Mouse (Mus musculus): ENCODE results near the gene Nrp1. TPM values are rescaled to one million over a fixed set of nuclear protein-coding genes. Genes with fewer than 3 reads are reported as not detected.

Nrp1 gene
- polyA plus RNA-seq, 1 experiment from 2014 or later, result 153 TPM

DNA sequence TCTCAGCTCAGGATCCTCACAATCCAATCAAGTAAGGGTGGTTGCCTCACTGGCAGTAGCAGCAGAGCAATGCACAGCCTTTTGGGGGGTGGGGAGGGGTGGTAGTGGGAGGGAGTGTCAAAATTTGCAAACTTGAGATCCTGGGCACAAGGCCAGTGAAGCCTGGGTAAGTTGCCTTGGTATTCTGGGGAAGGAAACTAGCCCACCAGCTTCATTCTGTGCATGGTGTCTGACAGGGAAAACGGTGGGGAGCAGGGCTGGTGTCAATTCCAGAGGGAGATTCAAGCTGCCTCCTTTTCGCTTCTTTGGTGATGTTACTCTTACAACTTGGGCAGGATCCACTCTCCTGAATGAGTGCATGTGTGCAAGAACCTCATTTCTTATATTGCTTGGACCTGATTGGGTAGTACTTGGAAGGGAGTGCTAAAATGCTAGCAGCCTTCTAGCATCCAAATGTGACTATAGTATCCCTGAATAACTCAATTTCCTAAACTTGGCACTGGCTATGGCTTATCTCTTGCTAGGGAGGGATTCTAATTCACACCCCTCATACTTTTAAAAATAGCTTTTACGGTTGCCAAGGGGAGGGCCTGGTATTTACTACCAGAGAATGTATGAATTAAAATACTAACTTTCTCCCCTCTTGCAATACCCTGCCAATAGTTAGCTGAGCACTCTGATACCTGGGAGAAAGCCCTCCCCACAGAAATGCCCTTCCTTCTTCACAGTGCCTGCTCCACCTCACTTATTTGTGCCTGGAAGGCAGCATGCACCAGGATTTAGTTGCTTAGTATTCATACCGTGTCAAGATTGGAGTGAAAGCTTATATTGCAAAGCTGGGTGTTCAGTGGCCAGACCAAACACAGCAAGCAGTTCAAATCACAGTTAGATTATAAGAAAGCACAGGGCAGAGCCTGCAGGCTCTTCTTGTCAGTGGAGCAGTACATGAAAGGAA is 57.6 kb downstream of the Nrp1 start:
- Histone ChIP-seq H3K9me3 (ENCODE audit: low read length) (no peaks in the 10 kb centered on the region), H3K4me3 (ENCODE audit: low read length) (no peak overlapping the region), H3K4me1 (ENCODE audit: insufficient read depth, low read length) (peaks cover 23% of the 10 kb centered on the region), H3K27me3 (ENCODE audit: insufficient read depth, low read length) (no peaks in the 10 kb centered on the region), H3K9ac (replicated peaks; ENCODE audit: low read length) (peak overlapping the region; percentile 41; the same call in 1 of the 2 replicates), H3K27ac (ENCODE audit: low read length) (peak overlapping the region; percentile 49), H3K36me3 (ENCODE audit: insufficient read depth, low read length) (peaks cover 6% of the 10 kb centered on the region), H3K4me2 (replicated peaks; ENCODE audit: low read depth, low read length) (no peak overlapping the region)
- WGBS, result 37% methylated on average over 4 of the region's 4 CpGs
- 0 out of 2 replicates have a peak, but pooled peaks have one; percentile 23 for ATAC-seq (ENCODE audit: low FRiP score, low TSS enrichment)

DNA sequence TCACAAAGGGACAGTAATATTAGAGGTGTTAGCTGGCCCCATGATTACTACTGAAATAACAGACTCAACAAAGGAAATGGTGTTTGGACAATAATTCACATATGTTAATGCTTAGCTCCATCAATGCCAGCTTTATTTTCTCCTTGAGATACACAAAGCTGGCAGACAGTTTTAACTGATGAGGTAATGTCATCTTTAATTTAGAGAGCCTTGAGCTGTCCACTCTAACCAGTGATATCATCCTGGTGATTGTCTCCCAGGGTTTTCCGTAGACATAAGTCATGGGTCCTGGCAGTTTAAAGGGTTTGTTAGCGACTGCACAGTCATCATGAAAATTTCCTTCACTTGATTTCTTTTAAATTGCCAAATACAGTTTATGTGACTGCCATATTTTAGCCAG is 58.5 kb downstream of the Nrp1 start:
- Histone ChIP-seq H3K27me3 (ENCODE audit: insufficient read depth, low read length) (no peaks in the 10 kb centered on the region), H3K36me3 (ENCODE audit: insufficient read depth, low read length) (peaks cover 8% of the 10 kb centered on the region), H3K4me2 (replicated peaks; ENCODE audit: low read depth, low read length) (no peak overlapping the region), H3K9me3 (ENCODE audit: low read length) (no peaks in the 10 kb centered on the region), H3K27ac (ENCODE audit: low read length) (peak overlapping the region; percentile 49; the same call in 1 of the 2 replicates), H3K4me3 (ENCODE audit: low read length) (no peak overlapping the region), H3K4me1 (ENCODE audit: insufficient read depth, low read length) (peaks cover 23% of the 10 kb centered on the region), H3K9ac (replicated peaks; ENCODE audit: low read length) (no peak overlapping the region)
- WGBS, result 36% methylated on average over 2 of the region's 2 CpGs
- no peak for ATAC-seq (ENCODE audit: low FRiP score, low TSS enrichment)

DNA sequence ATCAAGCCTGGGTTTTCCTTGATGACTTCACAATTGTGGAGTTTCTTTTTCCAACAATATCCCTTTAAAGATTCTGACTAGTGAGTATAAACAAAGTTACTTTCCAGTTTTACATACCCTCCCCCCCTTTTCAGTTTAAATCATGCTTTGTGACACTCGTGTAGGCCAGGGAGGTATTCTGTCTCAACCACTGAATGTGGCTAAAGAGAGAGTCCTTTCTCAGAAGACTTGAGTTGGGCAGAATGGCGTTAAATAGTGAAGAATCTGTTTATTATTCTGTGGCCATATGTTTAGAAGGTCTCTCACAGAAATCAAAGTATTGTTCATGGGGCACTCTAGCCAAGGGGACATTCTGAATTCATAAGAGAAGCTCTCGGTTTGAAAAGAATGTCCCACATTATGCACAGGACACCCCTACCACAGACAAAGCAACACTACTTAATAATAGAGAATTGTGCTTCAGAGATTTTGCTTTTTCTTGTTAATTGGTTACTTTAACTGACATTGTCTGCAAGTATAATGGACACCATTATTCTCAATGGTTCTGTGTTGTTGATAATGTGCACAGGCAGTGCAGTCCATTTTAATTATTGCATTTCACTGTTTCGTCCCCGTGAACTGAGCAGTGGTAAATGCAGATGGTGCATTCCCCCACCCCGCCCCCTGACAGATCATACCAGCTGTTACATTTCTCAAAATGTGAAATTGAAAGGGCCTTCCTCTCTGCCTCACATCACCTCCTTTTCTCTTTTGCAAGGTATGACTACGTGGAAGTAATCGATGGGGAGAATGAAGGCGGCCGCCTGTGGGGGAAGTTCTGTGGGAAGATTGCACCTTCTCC is 59.8 kb downstream of the Nrp1 start:
- Histone ChIP-seq H3K4me1 (ENCODE audit: insufficient read depth, low read length) (peaks cover 23% of the 10 kb centered on the region), H3K27ac (ENCODE audit: low read length) (no peak overlapping the region), H3K9ac (replicated peaks; ENCODE audit: low read length) (no peak overlapping the region), H3K9me3 (ENCODE audit: low read length) (no peaks in the 10 kb centered on the region), H3K4me2 (replicated peaks; ENCODE audit: low read depth, low read length) (no peak overlapping the region), H3K27me3 (ENCODE audit: insufficient read depth, low read length) (no peaks in the 10 kb centered on the region), H3K36me3 (ENCODE audit: insufficient read depth, low read length) (peaks cover 8% of the 10 kb centered on the region), H3K4me3 (ENCODE audit: low read length) (no peak overlapping the region)
- no peak for ATAC-seq (ENCODE audit: low FRiP score, low TSS enrichment)
- 85% methylated on average over 10 of the region's 10 CpGs for WGBS

DNA sequence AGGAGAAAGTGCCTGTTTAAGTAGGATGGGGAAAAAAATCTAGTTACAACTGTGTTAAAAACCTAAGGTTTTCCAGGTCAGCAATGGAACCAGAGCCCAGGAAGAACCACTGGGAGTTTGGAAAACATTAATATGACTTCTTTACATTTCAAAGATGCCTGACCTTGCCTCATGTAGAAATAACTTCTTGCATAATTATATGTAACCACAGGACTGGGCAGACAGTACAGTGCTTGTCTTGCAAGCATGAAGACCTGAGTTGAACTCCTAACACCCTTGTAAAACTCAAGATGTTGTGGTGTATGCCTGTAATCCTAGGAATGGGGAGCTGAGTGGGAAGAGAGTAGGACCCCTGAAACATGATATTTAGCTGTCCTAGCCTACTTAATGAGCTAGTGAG is 61.6 kb downstream of the Nrp1 start:
- H3K9ac ChIP-seq (replicated peaks; ENCODE audit: low read length), result no peak overlapping the region
- H3K4me1 ChIP-seq (ENCODE audit: insufficient read depth, low read length), result peaks cover 34% of the 10 kb centered on the region
- no peak overlapping the region for H3K4me3 ChIP-seq (ENCODE audit: low read length)
- H3K27ac ChIP-seq (ENCODE audit: low read length), result no peak overlapping the region
- no peak overlapping the region for H3K4me2 ChIP-seq (replicated peaks; ENCODE audit: low read depth, low read length)
- no peaks in the 10 kb centered on the region for H3K27me3 ChIP-seq (ENCODE audit: insufficient read depth, low read length)
- no peaks in the 10 kb centered on the region for H3K9me3 ChIP-seq (ENCODE audit: low read length)
- peaks cover 8% of the 10 kb centered on the region for H3K36me3 ChIP-seq (ENCODE audit: insufficient read depth, low read length)
- ATAC-seq (ENCODE audit: low FRiP score, low TSS enrichment), result no peak

DNA sequence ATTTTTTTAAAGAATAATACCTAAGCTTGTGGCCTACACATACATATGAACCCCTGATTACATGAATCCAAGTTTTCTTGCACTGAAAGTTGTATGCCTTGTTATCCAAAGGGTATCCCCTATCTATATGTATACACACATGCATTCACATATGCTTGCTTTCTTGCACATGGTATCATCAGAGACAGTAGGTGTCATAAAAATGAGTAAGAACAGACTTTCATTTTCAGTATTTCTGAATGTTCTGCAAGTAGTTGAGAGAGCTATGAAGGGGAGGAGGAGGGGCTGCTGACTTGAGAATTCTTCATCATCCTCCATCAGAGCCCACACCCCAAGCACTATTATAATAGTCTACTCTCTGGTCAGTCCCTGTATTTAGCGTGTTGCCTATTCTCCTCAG is 62.0 kb downstream of the Nrp1 start:
- Histone ChIP-seq H3K4me2 (replicated peaks; ENCODE audit: low read depth, low read length) (no peak overlapping the region), H3K4me3 (ENCODE audit: low read length) (no peak overlapping the region), H3K9ac (replicated peaks; ENCODE audit: low read length) (no peak overlapping the region), H3K27ac (ENCODE audit: low read length) (no peak overlapping the region), H3K27me3 (ENCODE audit: insufficient read depth, low read length) (no peaks in the 10 kb centered on the region), H3K36me3 (ENCODE audit: insufficient read depth, low read length) (peaks cover 8% of the 10 kb centered on the region), H3K9me3 (ENCODE audit: low read length) (no peaks in the 10 kb centered on the region), H3K4me1 (ENCODE audit: insufficient read depth, low read length) (peaks cover 30% of the 10 kb centered on the region)
- 97% methylated on average over 1 of the region's 1 CpGs for WGBS
- ATAC-seq (ENCODE audit: low FRiP score, low TSS enrichment), result no peak

DNA sequence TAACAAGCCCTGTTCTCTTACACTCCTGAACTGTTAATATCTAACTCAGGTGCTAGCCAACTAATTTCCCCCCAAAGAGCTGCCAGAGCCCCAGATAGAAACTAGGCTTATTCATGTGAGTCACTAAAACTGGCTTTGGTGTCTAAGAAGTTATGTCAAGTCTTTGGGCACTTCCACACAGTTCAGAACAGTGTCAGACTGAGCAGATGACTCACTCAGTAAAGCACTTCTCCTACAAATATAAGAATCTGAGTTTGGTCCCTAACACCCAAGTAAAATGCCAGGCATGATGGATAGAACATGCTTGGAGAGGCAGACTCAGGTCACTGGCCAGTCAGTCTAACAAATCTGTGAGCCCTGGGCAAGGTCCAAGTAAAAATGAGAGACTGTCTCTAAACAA is 65.4 kb downstream of the Nrp1 start:
- no peak overlapping the region for H3K9ac ChIP-seq (replicated peaks; ENCODE audit: low read length)
- peak overlapping the region; percentile 44 for H3K27ac ChIP-seq (ENCODE audit: low read length)
- no peak overlapping the region for H3K4me3 ChIP-seq (ENCODE audit: low read length)
- 0 out of 2 replicates have a peak, but pooled peaks have one; percentile 31 for ATAC-seq (ENCODE audit: low FRiP score, low TSS enrichment)
- peaks cover 16% of the 10 kb centered on the region for H3K4me1 ChIP-seq (ENCODE audit: insufficient read depth, low read length)
- H3K36me3 ChIP-seq (ENCODE audit: insufficient read depth, low read length), result peaks cover 23% of the 10 kb centered on the region
- H3K9me3 ChIP-seq (ENCODE audit: low read length), result no peaks in the 10 kb centered on the region
- no peak overlapping the region for H3K4me2 ChIP-seq (replicated peaks; ENCODE audit: low read depth, low read length)
- H3K27me3 ChIP-seq (ENCODE audit: insufficient read depth, low read length), result no peaks in the 10 kb centered on the region

DNA sequence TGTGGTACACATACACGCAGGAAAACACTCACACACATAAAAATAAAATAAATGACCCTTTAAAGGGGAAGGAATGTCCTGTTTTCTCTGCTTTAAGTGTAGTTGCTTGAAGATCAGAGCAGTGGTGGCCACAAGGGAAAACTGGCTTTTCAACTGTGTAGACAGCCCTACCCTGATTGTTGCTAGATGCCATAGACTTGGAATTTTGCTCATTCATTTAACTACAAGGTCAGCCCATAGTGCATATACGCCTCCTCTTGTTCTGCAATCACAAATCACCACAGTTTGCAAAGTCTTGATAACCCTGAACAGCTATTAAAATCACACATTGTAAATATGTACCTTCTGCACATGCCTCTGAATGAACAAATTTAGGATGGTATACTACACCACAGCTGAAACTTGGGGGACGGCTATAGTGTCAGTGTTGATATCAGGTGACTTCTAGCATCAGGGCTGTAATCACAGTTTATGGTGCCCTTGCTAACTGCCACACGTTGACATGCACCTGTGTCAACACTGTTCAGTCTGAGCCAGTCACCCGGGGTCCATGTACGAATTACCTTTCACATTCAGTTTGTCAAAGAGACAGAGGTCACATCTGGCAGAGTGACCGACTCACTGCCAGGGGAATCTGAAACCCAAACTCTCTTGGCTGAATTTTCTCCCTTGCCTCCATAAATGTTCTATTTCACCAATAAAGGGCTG is 66.4 kb downstream of the Nrp1 start:
- H3K36me3 ChIP-seq (ENCODE audit: insufficient read depth, low read length), result peaks cover 29% of the 10 kb centered on the region
- no peaks in the 10 kb centered on the region for H3K9me3 ChIP-seq (ENCODE audit: low read length)
- no peak overlapping the region for H3K9ac ChIP-seq (replicated peaks; ENCODE audit: low read length)
- no peaks in the 10 kb centered on the region for H3K27me3 ChIP-seq (ENCODE audit: insufficient read depth, low read length)
- H3K4me3 ChIP-seq (ENCODE audit: low read length), result no peak overlapping the region
- H3K4me2 ChIP-seq (replicated peaks; ENCODE audit: low read depth, low read length), result no peak overlapping the region
- peak; percentile 85 for ATAC-seq (ENCODE audit: low FRiP score, low TSS enrichment)
- 32% methylated on average over 7 of the region's 7 CpGs for WGBS
- H3K4me1 ChIP-seq (ENCODE audit: insufficient read depth, low read length), result peaks cover 16% of the 10 kb centered on the region
- H3K27ac ChIP-seq (ENCODE audit: low read length), result peak overlapping the region; percentile 44; the same call in 1 of the 2 replicates

DNA sequence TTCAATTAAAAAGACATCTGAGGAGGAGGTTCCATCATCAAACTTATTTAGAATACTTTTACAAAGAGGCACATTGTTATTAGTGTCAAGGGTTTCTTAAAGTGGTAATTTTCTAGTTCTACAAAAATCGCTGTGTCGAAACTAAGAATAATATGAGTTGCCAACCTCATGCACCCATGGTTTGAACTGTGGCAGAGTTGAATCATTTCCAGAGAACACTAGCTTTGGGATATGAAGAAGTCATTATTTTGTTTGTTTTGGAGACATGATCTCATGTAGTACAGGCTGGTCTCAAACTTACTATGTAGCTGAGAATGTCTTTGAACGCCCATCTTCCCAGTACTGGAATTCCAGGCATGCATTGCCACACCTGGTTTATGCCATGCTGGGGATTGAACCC is 68.7 kb downstream of the Nrp1 start:
- Histone ChIP-seq H3K27ac (ENCODE audit: low read length) (no peak overlapping the region), H3K27me3 (ENCODE audit: insufficient read depth, low read length) (no peaks in the 10 kb centered on the region), H3K4me3 (ENCODE audit: low read length) (no peak overlapping the region), H3K4me1 (ENCODE audit: insufficient read depth, low read length) (peaks cover 16% of the 10 kb centered on the region), H3K9ac (replicated peaks; ENCODE audit: low read length) (no peak overlapping the region), H3K36me3 (ENCODE audit: insufficient read depth, low read length) (peaks cover 27% of the 10 kb centered on the region), H3K9me3 (ENCODE audit: low read length) (no peaks in the 10 kb centered on the region), H3K4me2 (replicated peaks; ENCODE audit: low read depth, low read length) (no peak overlapping the region)
- WGBS, result 89% methylated on average over 3 of the region's 3 CpGs
- no peak for ATAC-seq (ENCODE audit: low FRiP score, low TSS enrichment)

DNA sequence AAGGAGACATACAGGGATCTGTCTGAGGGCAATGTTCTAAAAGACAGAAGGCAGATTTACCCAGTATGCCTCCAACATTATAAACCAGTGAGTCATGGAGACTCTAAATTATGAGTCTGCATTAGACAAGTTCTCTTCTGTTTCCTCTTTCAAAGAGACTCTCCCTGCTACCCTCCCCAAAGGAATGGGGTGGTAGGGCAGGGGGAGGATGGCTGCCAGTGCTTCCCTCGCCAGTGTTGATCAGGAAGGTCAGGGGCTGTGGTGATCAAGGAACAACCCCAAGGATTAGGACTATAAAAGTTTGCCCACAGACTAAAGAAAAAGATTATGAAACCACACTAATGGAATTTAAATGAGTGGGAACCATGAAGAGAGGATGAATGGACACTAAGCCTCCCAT is 70.6 kb downstream of the Nrp1 start:
- Histone ChIP-seq H3K4me1 (ENCODE audit: insufficient read depth, low read length) (peaks cover 10% of the 10 kb centered on the region), H3K4me2 (replicated peaks; ENCODE audit: low read depth, low read length) (no peak overlapping the region), H3K27me3 (ENCODE audit: insufficient read depth, low read length) (no peaks in the 10 kb centered on the region), H3K27ac (ENCODE audit: low read length) (no peak overlapping the region), H3K36me3 (ENCODE audit: insufficient read depth, low read length) (peaks cover 44% of the 10 kb centered on the region), H3K9me3 (ENCODE audit: low read length) (no peaks in the 10 kb centered on the region), H3K9ac (replicated peaks; ENCODE audit: low read length) (no peak overlapping the region), H3K4me3 (ENCODE audit: low read length) (no peak overlapping the region)
- ATAC-seq (ENCODE audit: low FRiP score, low TSS enrichment), result no peak
- 83% methylated on average over 1 of the region's 1 CpGs for WGBS

Measured in kidney, embryonic 16.5 days (tissue).